Mouse (Mus musculus): ENCODE measurements around the gene Pds5b. TPM values are rescaled to one million over a fixed set of nuclear protein-coding genes. Genes with fewer than 3 reads are reported as not detected.
"Not testable (repeated sequence)": the region's sequence is repeated elsewhere in the genome, so short reads cannot be mapped to it uniquely, and the experiment has no call there.

Pds5b gene
- total and polyA plus RNA-seq, 3 experiments = 3.7 to 16.1 (median 15.6) TPM

GRCm38 (mm10) chr5:150674866-150675265, 1.3 kb downstream of the Pds5b start:
- no peak overlapping the region for H3K27ac ChIP-seq
- H3K36me3 ChIP-seq (ENCODE audit: control insufficient read depth, insufficient read depth, low read length) = no peaks in the 10 kb centered on the region; the same call in 1 of the 2 replicates
- intact Hi-C loops (cut with DNase I) = loop anchor here (1.0 to 5.0 kb wide), 2 partner anchors 27 to 42 kb away; no protein-coding TSS in a partner anchor
- no peaks in the 10 kb centered on the region; the same call in 1 of the 2 replicates for H3K4me1 ChIP-seq (ENCODE audit: control insufficient read depth, insufficient read depth, low read length)
- DNase-seq = no peak
- peaks cover 5% of the 10 kb centered on the region for H3K79me2 ChIP-seq (replicated peaks; ENCODE audit: control insufficient read depth, insufficient read depth, low read length)
- peak overlapping the region; percentile 22 for H3K9ac ChIP-seq (ENCODE audit: low read depth, low read length)
- H3K27me3 ChIP-seq (ENCODE audit: control insufficient read depth, insufficient read depth, low read length) = no peaks in the 10 kb centered on the region
- TF ChIP-seq EP300 (IDR thresholded peaks at IDR 0.05; ENCODE audit: insufficient read depth, low read depth, low read length) (no peak), CTCF (IDR thresholded peaks at IDR 0.05) (no peak), POLR2A (IDR thresholded peaks at IDR 0.05; ENCODE audit: insufficient read depth, low read depth, low read length) (no peak)
- peak overlapping the region; percentile 75 for H3K4me3 ChIP-seq
- 25% methylated on average over 6 of the region's 6 CpGs for WGBS

- H3K79me2 ChIP-seq (replicated peaks; ENCODE audit: control insufficient read depth, insufficient read depth, low read length); H3K27ac ChIP-seq; H3K4me1 ChIP-seq (ENCODE audit: control insufficient read depth, insufficient read depth, low read length); DNase-seq; H3K9ac ChIP-seq (ENCODE audit: low read depth, low read length); intact Hi-C loops (cut with DNase I); H3K27me3 ChIP-seq (ENCODE audit: control insufficient read depth, insufficient read depth, low read length); H3K4me3 ChIP-seq; H3K36me3 ChIP-seq (ENCODE audit: control insufficient read depth, insufficient read depth, low read length): not testable (repeated sequence)
- 97% methylated on average over 6 of the region's 6 CpGs for WGBS
These were observed 9.3 kb downstream of the Pds5b start for GRCm38 (mm10) chr5:150682862-150683261.

GRCm38 (mm10) chr5:150690685-150691084, 17.1 kb downstream of the Pds5b start:
- TF ChIP-seq EP300 (IDR thresholded peaks at IDR 0.05; ENCODE audit: insufficient read depth, low read depth, low read length) = no peak
- no peak for TF ChIP-seq POLR2A (IDR thresholded peaks at IDR 0.05; ENCODE audit: insufficient read depth, low read depth, low read length)
- no peak for TF ChIP-seq CTCF (IDR thresholded peaks at IDR 0.05)
- intact Hi-C loops (cut with DNase I) = no loop called here

GRCm38 (mm10) chr5:150693277-150693676, 19.7 kb downstream of the Pds5b start:
- 63% methylated on average over 2 of the region's 2 CpGs for WGBS

More at GRCm38 (mm10) chr5:150690685-150691084, 17.1 kb downstream of the Pds5b start:
- H3K4me1 ChIP-seq (ENCODE audit: control insufficient read depth, insufficient read depth, low read length) = no peaks in the 10 kb centered on the region; the same call in 1 of the 2 replicates
- no peak overlapping the region for H3K27ac ChIP-seq
- H3K9ac ChIP-seq (ENCODE audit: low read depth, low read length) = no peak overlapping the region
- peaks cover 2% of the 10 kb centered on the region for H3K79me2 ChIP-seq (replicated peaks; ENCODE audit: control insufficient read depth, insufficient read depth, low read length)
- no peaks in the 10 kb centered on the region for H3K36me3 ChIP-seq (ENCODE audit: control insufficient read depth, insufficient read depth, low read length)
- DNase-seq = no peak
- no peaks in the 10 kb centered on the region for H3K27me3 ChIP-seq (ENCODE audit: control insufficient read depth, insufficient read depth, low read length)
- H3K4me3 ChIP-seq = no peak overlapping the region

GRCm38 (mm10) chr5:150702714-150703113, 29.2 kb downstream of the Pds5b start:
- Histone ChIP-seq H3K4me1 (ENCODE audit: control insufficient read depth, insufficient read depth, low read length) (peaks cover under 1% of the 10 kb centered on the region; the same call in 1 of the 2 replicates), H3K27ac (no peak overlapping the region), H3K9ac (ENCODE audit: low read depth, low read length) (no peak overlapping the region), H3K27me3 (ENCODE audit: control insufficient read depth, insufficient read depth, low read length) (no peaks in the 10 kb centered on the region), H3K79me2 (replicated peaks; ENCODE audit: control insufficient read depth, insufficient read depth, low read length) (peaks cover 4% of the 10 kb centered on the region), H3K4me3 (no peak overlapping the region), H3K36me3 (ENCODE audit: control insufficient read depth, insufficient read depth, low read length) (no peaks in the 10 kb centered on the region)
- intact Hi-C loops (cut with DNase I) = loop anchor here (1.0 kb wide), 1 partner anchor 28 kb away; no protein-coding TSS in a partner anchor
- TF ChIP-seq CTCF (IDR thresholded peaks at IDR 0.05) (peak; percentile 89), POLR2A (IDR thresholded peaks at IDR 0.05; ENCODE audit: insufficient read depth, low read depth, low read length) (no peak)
- 34% methylated on average over 2 of the region's 2 CpGs for WGBS
- peak in 1 of 2 experiments; percentile 19 for DNase-seq

More at GRCm38 (mm10) chr5:150693277-150693676, 19.7 kb downstream of the Pds5b start:
- Histone ChIP-seq H3K4me3 (no peak overlapping the region), H3K4me1 (ENCODE audit: control insufficient read depth, insufficient read depth, low read length) (no peaks in the 10 kb centered on the region; the same call in 1 of the 2 replicates), H3K27ac (no peak overlapping the region), H3K36me3 (ENCODE audit: control insufficient read depth, insufficient read depth, low read length) (no peaks in the 10 kb centered on the region), H3K79me2 (replicated peaks; ENCODE audit: control insufficient read depth, insufficient read depth, low read length) (peaks cover 2% of the 10 kb centered on the region), H3K27me3 (ENCODE audit: control insufficient read depth, insufficient read depth, low read length) (no peaks in the 10 kb centered on the region), H3K9ac (ENCODE audit: low read depth, low read length) (no peak overlapping the region)
- TF ChIP-seq EP300 (IDR thresholded peaks at IDR 0.05; ENCODE audit: insufficient read depth, low read depth, low read length) (no peak), CTCF (IDR thresholded peaks at IDR 0.05) (no peak), POLR2A (IDR thresholded peaks at IDR 0.05; ENCODE audit: insufficient read depth, low read depth, low read length) (no peak)
- DNase-seq = no peak
- intact Hi-C loops (cut with DNase I) = no loop called here

- intact Hi-C loops (cut with DNase I); H3K27me3 ChIP-seq (ENCODE audit: control insufficient read depth, insufficient read depth, low read length); H3K36me3 ChIP-seq (ENCODE audit: control insufficient read depth, insufficient read depth, low read length); DNase-seq; H3K4me1 ChIP-seq (ENCODE audit: control insufficient read depth, insufficient read depth, low read length); H3K27ac ChIP-seq; H3K4me3 ChIP-seq; H3K9ac ChIP-seq (ENCODE audit: low read depth, low read length); H3K79me2 ChIP-seq (replicated peaks; ENCODE audit: control insufficient read depth, insufficient read depth, low read length): not testable (repeated sequence)
- WGBS = 92% methylated on average over 1 of the region's 1 CpGs
These were observed 33.1 kb downstream of the Pds5b start for GRCm38 (mm10) chr5:150706651-150707050.

- H3K9ac ChIP-seq (ENCODE audit: low read depth, low read length); H3K79me2 ChIP-seq (replicated peaks; ENCODE audit: control insufficient read depth, insufficient read depth, low read length); intact Hi-C loops (cut with DNase I); H3K36me3 ChIP-seq (ENCODE audit: control insufficient read depth, insufficient read depth, low read length); H3K27me3 ChIP-seq (ENCODE audit: control insufficient read depth, insufficient read depth, low read length); H3K27ac ChIP-seq; H3K4me1 ChIP-seq (ENCODE audit: control insufficient read depth, insufficient read depth, low read length); H3K4me3 ChIP-seq; DNase-seq: not testable (repeated sequence)
- WGBS = 94% methylated on average over 3 of the region's 3 CpGs
These were observed 33.6 kb downstream of the Pds5b start for GRCm38 (mm10) chr5:150707181-150707580.
